Mouse (Mus musculus) liver, adult 2 months (tissue): ENCODE results near the gene Trap1.

ENCODE experiments used
- CTCF ChIP-seq: fragments of 200-500 bp; IDR thresholded peaks from 2 replicates; pipeline ENCODE4 v1.5.1; 2011; ENCODE audit warnings: low read depth, low read length, control low read depth
- POLR2A ChIP-seq: fragments of 200-500 bp; IDR thresholded peaks from 2 replicates; pipeline ENCODE4 v1.6.1; 2011; ENCODE audit warnings: low read length, control low read depth; ENCODE audit not compliant: insufficient read depth; ENCODE audit errors: extremely low read depth

- TF ChIP-seq CTCF (no peak), POLR2A (no peak)
These were observed 39.9 kb downstream of the Trap1 start for GRCm38 (mm10) chr16:4037690-4038089.
